Mouse (Mus musculus): ENCODE results near the gene Cinp. TPM values are rescaled to one million over a fixed set of nuclear protein-coding genes. Genes with fewer than 3 reads are reported as not detected.

Cinp gene
- polyA plus RNA-seq (2014; fragmentation: Nextera tagmentation; extraction: Ambion mirVana), result 83.2 and 84.8 TPM in 2 replicates

DNA sequence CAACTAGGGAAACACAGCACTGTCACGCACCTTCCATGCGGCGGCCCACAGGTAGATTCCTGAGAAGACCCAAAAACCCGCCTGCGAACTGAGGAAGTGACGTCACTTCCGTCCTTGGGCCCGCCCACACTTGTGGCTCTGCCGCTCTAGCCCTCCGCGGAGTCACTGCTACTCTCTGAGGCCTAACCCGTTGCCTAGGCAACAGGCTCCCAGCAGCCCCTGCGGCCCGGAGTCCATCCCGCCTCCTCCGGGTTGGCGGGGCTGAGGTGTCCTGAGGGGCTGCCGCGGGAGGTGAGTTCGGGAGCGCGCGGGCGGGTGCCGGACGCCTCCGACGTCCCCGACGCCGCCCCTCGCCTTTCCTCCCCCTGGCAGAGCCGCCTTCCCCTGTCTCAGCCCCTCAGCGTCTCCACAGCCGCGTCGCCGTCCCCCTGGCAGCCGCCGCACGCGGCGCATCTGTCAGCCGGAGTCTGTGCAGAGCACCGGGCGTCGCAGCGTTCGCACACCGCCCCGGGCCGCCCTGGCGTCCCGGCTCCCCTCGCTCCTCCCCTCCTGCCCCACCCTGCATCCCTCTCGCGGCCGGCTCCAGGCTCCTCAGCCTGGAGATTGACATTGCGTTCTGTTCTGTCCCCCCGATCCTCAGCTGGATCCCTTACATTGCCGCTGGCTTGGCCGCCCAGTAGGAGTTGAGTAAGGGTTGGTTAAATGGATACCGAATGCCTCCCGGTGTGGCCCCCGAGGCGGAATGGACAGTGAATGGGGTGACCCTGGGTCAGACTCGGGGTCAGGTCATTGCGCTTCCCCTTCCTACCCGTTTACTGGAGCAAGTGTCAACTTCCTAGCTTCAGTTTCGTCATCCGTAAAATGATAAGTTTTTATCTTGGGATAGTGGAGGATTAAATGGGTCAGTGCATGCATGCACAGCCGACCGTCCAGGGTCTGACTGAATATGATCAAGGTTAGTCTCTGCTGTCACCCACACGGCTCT lies at the start of gene Cinp, which contains the start of gene Tecpr2:
TSS of gene Cinp (minus strand) at position 110 of the 985 bp plus-strand sequence.
TSS of gene Tecpr2 (plus strand) at position 229 of the 985 bp plus-strand sequence.
- DNase-seq (ENCODE audit: low spot score), result peak; percentile 97
- ATAC-seq (ENCODE audit: insufficient number of reproducible peaks, low FRiP score, low TSS enrichment, low read depth), result peak; percentile 99

DNA sequence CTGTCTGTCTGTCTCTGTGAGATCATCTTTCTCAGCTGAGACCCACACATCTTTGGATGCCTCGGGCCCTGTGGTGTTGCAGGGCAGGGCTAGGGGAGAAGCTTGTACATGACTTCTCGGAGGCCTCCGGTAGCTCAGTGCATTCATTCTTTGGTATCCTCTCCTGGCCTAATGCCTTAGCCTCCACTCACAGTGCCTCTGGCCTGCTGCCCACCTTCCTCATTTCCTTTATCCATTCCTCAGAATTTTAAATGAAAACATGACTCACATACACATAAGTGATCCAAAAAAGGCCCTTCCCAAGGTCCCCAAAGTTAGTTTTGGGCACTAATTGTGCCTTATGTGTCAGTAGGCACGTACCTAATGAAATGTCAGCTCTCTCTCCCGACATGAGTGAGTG lies 48.6 kb upstream of the Cinp start:
- no peaks in the 10 kb centered on the region for H3K27me3 ChIP-seq (ENCODE audit: control insufficient read depth, insufficient read depth, low read length)
- no peak overlapping the region for H3K4me2 ChIP-seq (ENCODE audit: low read depth, severe bottlenecking)
- no peak overlapping the region for H3K9ac ChIP-seq (ENCODE audit: low read length)
- no peaks in the 10 kb centered on the region for H3K4me1 ChIP-seq (ENCODE audit: control insufficient read depth, insufficient read depth, low read length)
- no peak overlapping the region for H3K27ac ChIP-seq (replicated peaks; ENCODE audit: low read depth, low read length)
- no peak for ATAC-seq (ENCODE audit: insufficient number of reproducible peaks, low FRiP score, low TSS enrichment, low read depth)
- no peaks in the 10 kb centered on the region for H3K9me3 ChIP-seq (ENCODE audit: control insufficient read depth, low read length)
- DNase-seq (ENCODE audit: low spot score), result no peak
- H3K4me3 ChIP-seq (ENCODE audit: low read depth, low read length), result no peak overlapping the region
- H3K36me3 ChIP-seq (ENCODE audit: control insufficient read depth, insufficient read depth, low read length), result peaks cover 9% of the 10 kb centered on the region; the same call in 1 of the 2 replicates
- 91% methylated on average over 5 of the region's 5 CpGs for WGBS

More for the DNA sequence above, at the start of gene Cinp, which contains the start of gene Tecpr2:
- Histone ChIP-seq H3K4me2 (ENCODE audit: low read depth, severe bottlenecking) (peak within 1 kb of the TSS; percentile 90), H3K9me3 (ENCODE audit: control insufficient read depth, low read length) (no peaks in the 10 kb centered on the region), H3K4me3 (ENCODE audit: low read depth, low read length) (peak within 1 kb of the TSS; percentile 91), H3K27me3 (ENCODE audit: control insufficient read depth, insufficient read depth, low read length) (no peaks in the 10 kb centered on the region), H3K36me3 (ENCODE audit: control insufficient read depth, insufficient read depth, low read length) (no peaks in the 10 kb centered on the region), H3K4me1 (ENCODE audit: control insufficient read depth, insufficient read depth, low read length) (peaks cover 2% of the 10 kb centered on the region; the same call in 1 of the 2 replicates), H3K27ac (replicated peaks; ENCODE audit: low read depth, low read length) (peak within 1 kb of the TSS; percentile 68), H3K9ac (ENCODE audit: low read length) (peak within 1 kb of the TSS; percentile 82)
- WGBS, result under 1% methylated on average over 70 of the region's 74 CpGs

DNA sequence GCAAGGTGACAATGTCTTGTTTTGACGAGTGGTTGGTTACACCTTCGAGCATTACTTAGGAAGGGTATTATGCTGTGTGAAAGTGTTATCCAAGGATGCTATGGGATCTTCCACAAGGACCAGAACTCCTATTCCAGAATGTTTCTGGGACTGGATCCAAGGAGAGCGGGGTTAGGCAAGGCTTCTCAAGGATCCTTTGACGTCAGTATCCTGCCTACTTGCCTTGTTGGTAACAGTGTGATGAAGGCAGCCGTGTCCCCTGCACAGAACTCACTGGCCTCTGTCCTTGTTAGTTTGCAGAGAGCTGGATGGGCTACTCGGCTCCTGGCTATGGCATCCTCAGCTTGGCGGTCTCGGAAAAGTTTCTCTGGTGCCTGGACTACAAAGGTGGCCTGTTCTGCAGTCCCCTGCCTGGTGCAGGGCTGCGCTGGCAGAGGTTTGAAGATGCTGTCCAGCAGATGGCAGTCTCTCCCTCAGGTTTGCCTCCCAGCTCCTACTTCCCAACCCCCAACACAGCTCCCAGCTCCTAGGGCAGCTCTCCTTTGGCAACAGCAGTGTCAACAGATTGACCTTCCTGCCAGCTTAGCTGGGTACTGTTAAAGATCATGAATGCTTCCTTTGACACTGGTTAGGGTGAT lies 47.2 kb upstream of the Cinp start:
- no peak for ATAC-seq (ENCODE audit: insufficient number of reproducible peaks, low FRiP score, low TSS enrichment, low read depth)
- Histone ChIP-seq H3K36me3 (ENCODE audit: control insufficient read depth, insufficient read depth, low read length) (peaks cover 11% of the 10 kb centered on the region; the same call in 1 of the 2 replicates), H3K27ac (replicated peaks; ENCODE audit: low read depth, low read length) (no peak overlapping the region), H3K27me3 (ENCODE audit: control insufficient read depth, insufficient read depth, low read length) (no peaks in the 10 kb centered on the region), H3K4me3 (ENCODE audit: low read depth, low read length) (no peak overlapping the region), H3K4me2 (ENCODE audit: low read depth, severe bottlenecking) (no peak overlapping the region), H3K9ac (ENCODE audit: low read length) (no peak overlapping the region), H3K4me1 (ENCODE audit: control insufficient read depth, insufficient read depth, low read length) (no peaks in the 10 kb centered on the region), H3K9me3 (ENCODE audit: control insufficient read depth, low read length) (no peaks in the 10 kb centered on the region)
- DNase-seq (ENCODE audit: low spot score), result peak; percentile 85
- 73% methylated on average over 9 of the region's 9 CpGs for WGBS

DNA sequence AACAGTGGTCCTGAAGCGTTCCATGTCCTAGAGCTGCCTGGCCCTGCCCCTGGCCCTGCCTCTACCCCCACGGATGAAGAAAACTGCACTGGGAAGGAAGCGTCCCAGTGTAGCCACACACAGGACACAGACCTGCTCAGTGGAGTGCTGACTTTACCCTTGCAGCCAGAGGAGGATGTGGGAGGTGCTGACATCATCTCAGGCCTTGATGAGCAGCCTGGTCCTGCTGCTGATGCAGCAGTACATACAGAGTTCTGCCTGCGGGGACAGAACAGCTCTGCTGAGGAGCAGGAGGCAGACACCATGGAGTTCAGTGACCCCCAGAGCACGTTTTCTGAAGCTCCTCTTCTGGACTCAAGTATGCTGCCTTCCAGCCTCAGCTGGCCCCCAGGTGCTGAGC lies 43.9 kb upstream of the Cinp start:
- H3K27ac ChIP-seq (replicated peaks; ENCODE audit: low read depth, low read length), result no peak overlapping the region
- H3K9me3 ChIP-seq (ENCODE audit: control insufficient read depth, low read length), result no peaks in the 10 kb centered on the region
- DNase-seq (ENCODE audit: low spot score) (no peak), ATAC-seq (ENCODE audit: insufficient number of reproducible peaks, low FRiP score, low TSS enrichment, low read depth) (no peak)
- H3K4me1 ChIP-seq (ENCODE audit: control insufficient read depth, insufficient read depth, low read length), result no peaks in the 10 kb centered on the region
- H3K27me3 ChIP-seq (ENCODE audit: control insufficient read depth, insufficient read depth, low read length), result no peaks in the 10 kb centered on the region
- no peak overlapping the region for H3K4me2 ChIP-seq (ENCODE audit: low read depth, severe bottlenecking)
- H3K4me3 ChIP-seq (ENCODE audit: low read depth, low read length), result no peak overlapping the region
- no peak overlapping the region for H3K9ac ChIP-seq (ENCODE audit: low read length)
- H3K36me3 ChIP-seq (ENCODE audit: control insufficient read depth, insufficient read depth, low read length), result peaks cover 8% of the 10 kb centered on the region
- 84% methylated on average over 5 of the region's 5 CpGs for WGBS

DNA sequence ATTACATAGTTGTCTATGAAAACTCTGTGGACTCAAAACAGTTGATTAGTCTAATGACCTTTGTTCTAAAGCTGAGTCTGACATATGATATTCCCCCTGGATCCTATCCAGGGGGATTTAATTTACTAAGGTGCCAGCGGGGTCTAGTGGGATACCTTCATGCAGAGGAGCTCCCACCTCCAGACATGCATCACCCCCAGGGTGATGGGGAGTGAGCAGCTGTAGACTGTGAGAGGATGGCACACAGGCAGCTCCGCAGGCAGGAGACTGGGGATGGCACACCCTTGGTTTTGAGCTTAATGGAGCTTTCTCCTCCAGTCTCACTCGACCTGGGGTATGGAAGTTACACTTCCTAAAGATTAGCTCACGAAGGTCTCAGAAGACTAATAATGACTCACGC lies 32.6 kb upstream of the Cinp start:
- no peak for ATAC-seq (ENCODE audit: insufficient number of reproducible peaks, low FRiP score, low TSS enrichment, low read depth)
- no peak for DNase-seq (ENCODE audit: low spot score)
- 85% methylated on average over 5 of the region's 5 CpGs for WGBS

DNA sequence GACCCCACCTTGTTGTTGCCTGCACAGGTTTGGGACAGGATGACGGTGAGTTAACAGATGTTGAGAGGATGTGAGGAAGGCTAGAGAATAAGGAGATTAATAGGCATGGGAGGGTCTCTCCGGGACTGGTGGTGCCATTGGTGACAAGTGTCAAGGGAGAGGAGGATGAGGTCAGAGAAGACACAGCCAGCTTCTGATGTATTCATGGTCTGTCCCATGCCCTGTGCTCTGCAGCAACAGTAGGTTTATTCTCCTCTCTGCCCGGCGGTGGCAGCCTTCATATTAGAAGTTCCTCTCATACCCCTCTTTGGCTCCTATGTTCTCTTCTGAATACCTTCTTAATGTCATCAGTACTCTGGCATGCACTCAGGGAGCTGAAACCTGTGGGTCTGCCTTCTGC lies 31.3 kb upstream of the Cinp start:
- DNase-seq (ENCODE audit: low spot score) (no peak), ATAC-seq (ENCODE audit: insufficient number of reproducible peaks, low FRiP score, low TSS enrichment, low read depth) (no peak)
- no peak overlapping the region for H3K27ac ChIP-seq (replicated peaks; ENCODE audit: low read depth, low read length)
- WGBS, result 95% methylated on average over 4 of the region's 4 CpGs
- H3K27me3 ChIP-seq (ENCODE audit: control insufficient read depth, insufficient read depth, low read length), result no peaks in the 10 kb centered on the region
- H3K9ac ChIP-seq (ENCODE audit: low read length), result no peak overlapping the region
- no peaks in the 10 kb centered on the region for H3K9me3 ChIP-seq (ENCODE audit: control insufficient read depth, low read length)
- no peak overlapping the region for H3K4me3 ChIP-seq (ENCODE audit: low read depth, low read length)
- H3K4me2 ChIP-seq (ENCODE audit: low read depth, severe bottlenecking), result no peak overlapping the region
- H3K36me3 ChIP-seq (ENCODE audit: control insufficient read depth, insufficient read depth, low read length), result peaks cover 5% of the 10 kb centered on the region; the same call in 1 of the 2 replicates
- H3K4me1 ChIP-seq (ENCODE audit: control insufficient read depth, insufficient read depth, low read length), result no peaks in the 10 kb centered on the region

More for the DNA sequence above, 32.6 kb upstream of the Cinp start:
- Histone ChIP-seq H3K36me3 (ENCODE audit: control insufficient read depth, insufficient read depth, low read length) (peaks cover 3% of the 10 kb centered on the region; the same call in 1 of the 2 replicates), H3K9ac (ENCODE audit: low read length) (no peak overlapping the region), H3K27ac (replicated peaks; ENCODE audit: low read depth, low read length) (no peak overlapping the region), H3K27me3 (ENCODE audit: control insufficient read depth, insufficient read depth, low read length) (no peaks in the 10 kb centered on the region), H3K4me2 (ENCODE audit: low read depth, severe bottlenecking) (no peak overlapping the region), H3K4me3 (ENCODE audit: low read depth, low read length) (no peak overlapping the region), H3K4me1 (ENCODE audit: control insufficient read depth, insufficient read depth, low read length) (no peaks in the 10 kb centered on the region), H3K9me3 (ENCODE audit: control insufficient read depth, low read length) (no peaks in the 10 kb centered on the region)

DNA sequence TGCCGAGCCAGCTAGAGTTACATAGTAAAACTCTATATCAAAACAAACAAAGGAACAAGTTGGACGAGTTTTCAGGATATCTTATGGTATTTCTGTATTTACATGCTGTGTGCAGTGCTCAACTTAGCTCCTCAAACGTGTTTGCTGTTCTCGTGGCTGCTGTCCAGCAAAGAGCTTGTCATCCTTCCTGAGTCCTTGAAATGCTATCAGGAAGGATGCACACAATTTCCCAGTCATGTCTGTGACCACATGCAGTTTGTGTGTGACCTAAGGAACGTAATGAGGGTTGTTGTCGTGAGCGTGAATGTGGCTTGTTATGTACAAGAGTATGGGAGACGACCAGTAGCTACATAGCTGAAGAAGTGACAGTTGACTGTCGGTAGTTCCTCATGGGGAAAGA lies 26.8 kb upstream of the Cinp start:
- H3K36me3 ChIP-seq (ENCODE audit: control insufficient read depth, insufficient read depth, low read length), result peaks cover 5% of the 10 kb centered on the region; the same call in 1 of the 2 replicates
- H3K9ac ChIP-seq (ENCODE audit: low read length), result no peak overlapping the region
- no peak for DNase-seq (ENCODE audit: low spot score)
- no peak overlapping the region for H3K27ac ChIP-seq (replicated peaks; ENCODE audit: low read depth, low read length)
- H3K4me2 ChIP-seq (ENCODE audit: low read depth, severe bottlenecking), result no peak overlapping the region
- no peaks in the 10 kb centered on the region for H3K9me3 ChIP-seq (ENCODE audit: control insufficient read depth, low read length)
- 88% methylated on average over 9 of the region's 9 CpGs for WGBS
- H3K4me1 ChIP-seq (ENCODE audit: control insufficient read depth, insufficient read depth, low read length), result no peaks in the 10 kb centered on the region
- H3K27me3 ChIP-seq (ENCODE audit: control insufficient read depth, insufficient read depth, low read length), result no peaks in the 10 kb centered on the region
- no peak overlapping the region for H3K4me3 ChIP-seq (ENCODE audit: low read depth, low read length)
- no peak for ATAC-seq (ENCODE audit: insufficient number of reproducible peaks, low FRiP score, low TSS enrichment, low read depth)

DNA sequence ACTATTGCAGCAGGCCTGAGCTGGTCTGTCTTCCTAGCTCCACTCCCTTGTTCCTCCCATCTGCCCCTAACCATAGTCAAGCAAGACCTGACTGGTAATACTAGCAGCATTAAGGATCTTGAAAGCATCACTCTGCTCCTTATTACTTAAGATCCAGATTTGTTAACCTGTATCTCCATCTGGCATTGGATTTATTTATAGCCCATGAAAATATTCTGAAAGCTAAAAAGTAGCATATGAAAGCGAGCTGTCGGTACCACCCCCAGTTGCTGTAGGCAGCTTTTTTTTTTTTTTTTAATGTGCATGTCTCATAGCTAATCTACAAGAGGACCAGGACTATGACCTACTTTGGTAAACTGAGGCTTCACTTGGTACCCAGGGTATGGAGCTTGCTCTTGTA lies 21.0 kb upstream of the Cinp start:
- Histone ChIP-seq H3K27ac (replicated peaks; ENCODE audit: low read depth, low read length) (no peak overlapping the region), H3K27me3 (ENCODE audit: control insufficient read depth, insufficient read depth, low read length) (no peaks in the 10 kb centered on the region), H3K36me3 (ENCODE audit: control insufficient read depth, insufficient read depth, low read length) (no peaks in the 10 kb centered on the region), H3K4me1 (ENCODE audit: control insufficient read depth, insufficient read depth, low read length) (0 out of 2 replicates have a peak, but pooled peaks cover 3% of the 10 kb centered on the region), H3K9ac (ENCODE audit: low read length) (no peak overlapping the region), H3K9me3 (ENCODE audit: control insufficient read depth, low read length) (no peaks in the 10 kb centered on the region), H3K4me3 (ENCODE audit: low read depth, low read length) (no peak overlapping the region), H3K4me2 (ENCODE audit: low read depth, severe bottlenecking) (no peak overlapping the region)
- DNase-seq (ENCODE audit: low spot score), result no peak
- WGBS, result 97% methylated on average over 2 of the region's 2 CpGs
- ATAC-seq (ENCODE audit: insufficient number of reproducible peaks, low FRiP score, low TSS enrichment, low read depth), result no peak

Data from limb, embryonic 11.5 days (tissue).